Mouse (Mus musculus): ENCODE measurements around the gene Bmpr1a. TPM values are rescaled to one million over a fixed set of nuclear protein-coding genes. Genes with fewer than 3 reads are reported as not detected.
"Not testable (repeated sequence)": the region's sequence is repeated elsewhere in the genome, so short reads cannot be mapped to it uniquely, and the experiment has no call there.

The Bmpr1a gene
- total RNA-seq, 1 experiment from 2014 or later, result 53.5 TPM

DNA sequence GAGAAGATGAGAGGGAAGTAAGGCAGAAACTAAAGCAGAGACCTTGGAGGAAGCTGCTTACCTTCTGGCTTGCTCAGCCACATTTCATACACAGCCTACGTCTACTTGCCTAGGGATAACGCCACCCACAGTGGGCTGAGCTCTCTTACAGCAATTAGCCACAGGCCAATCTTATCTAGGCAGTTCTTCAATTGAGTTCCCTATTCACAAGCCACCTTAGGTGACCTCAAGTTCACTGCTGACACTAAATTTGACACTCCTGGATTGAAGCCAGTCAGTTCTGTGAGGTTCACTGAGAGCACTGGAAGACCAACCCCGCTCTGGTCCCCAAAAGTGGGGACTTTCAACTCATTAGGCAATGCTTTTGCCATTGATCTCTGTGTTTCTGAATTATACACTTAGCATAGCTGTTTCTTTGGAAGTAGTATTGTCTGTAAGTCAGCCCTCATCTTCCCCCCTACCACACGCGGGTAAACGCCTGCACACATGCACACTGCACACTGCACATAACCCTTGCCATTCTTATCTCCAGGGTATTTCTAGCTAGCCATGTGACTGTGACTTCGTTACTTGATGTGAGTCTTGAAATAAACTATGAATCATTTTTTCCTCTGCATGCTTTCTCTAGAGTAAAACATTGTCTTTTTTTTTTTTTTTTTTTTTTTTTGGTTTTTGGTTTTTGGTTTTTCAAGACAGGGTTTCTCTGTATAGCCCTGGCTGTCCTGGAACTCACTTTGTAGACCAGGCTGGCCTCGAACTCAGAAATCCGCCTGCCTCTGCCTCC, 120.0 kb downstream of the Bmpr1a start:
- no peak for DNase-seq

- peak; percentile 74 for DNase-seq
Measured at GRCm38 (mm10) chr14:34378560-34379331, 124.4 kb downstream of the Bmpr1a start.

GRCm38 (mm10) chr14:34377121-34377520, 126.0 kb downstream of the Bmpr1a start:
- DNase-seq, result peak; percentile 27

DNA sequence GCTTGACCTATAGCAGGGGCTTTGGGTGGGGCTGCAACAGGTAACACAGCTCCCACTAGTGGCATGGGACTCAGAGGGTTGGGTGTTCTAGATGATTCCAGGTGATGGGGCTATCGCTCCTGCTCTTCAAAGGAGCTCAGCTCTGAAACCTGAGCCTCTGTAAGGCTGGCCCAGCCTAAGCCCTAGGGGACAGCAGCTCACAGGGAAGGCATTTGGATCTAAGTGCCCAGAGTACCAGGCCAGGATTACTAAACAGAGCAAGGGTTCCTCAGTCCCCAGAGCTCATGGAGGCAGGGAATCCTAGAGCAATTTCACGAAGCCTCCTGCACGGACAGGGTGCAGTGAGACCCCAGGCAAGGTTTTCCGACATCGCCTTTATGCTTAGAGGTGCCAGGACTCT, 127.2 kb downstream of the Bmpr1a start:
- peak; percentile 57 for DNase-seq

DNA sequence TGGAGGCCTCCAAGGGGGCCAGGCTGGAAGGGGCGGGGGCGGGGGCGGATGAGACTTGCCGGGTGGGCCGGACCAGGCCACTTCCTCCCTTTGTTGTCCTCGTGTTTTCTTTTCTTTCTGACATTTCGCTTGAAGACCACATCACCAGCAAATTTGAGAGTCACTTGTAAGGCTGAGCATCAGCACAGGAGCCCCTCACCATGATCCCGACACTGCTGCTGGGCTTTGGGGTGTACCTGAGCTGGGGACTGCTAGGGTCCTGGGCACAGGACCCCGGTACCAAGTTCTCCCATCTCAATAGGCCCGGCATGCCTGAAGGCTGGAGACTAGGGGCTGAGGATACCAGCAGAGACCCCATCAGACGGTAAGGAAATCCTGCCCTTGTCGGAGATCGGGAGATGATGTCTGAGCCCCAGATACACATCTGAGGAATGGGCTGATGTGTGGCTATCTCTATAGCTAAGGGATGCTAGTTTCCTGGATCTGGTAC, 127.7 kb downstream of the Bmpr1a start, which contains the start of gene Mmrn2:
Gene Mmrn2, plus strand, starts transcription at position 51 of the 490 bp plus-strand sequence.
- no peak for DNase-seq

GRCm38 (mm10) chr14:34374577-34374976, 128.6 kb downstream of the Bmpr1a start, which contains the start of gene Sncg:
Sncg (minus strand) TSS chr14:34374789.
- DNase-seq, result peak; percentile 68

- DNase-seq, result no peak
Measured at GRCm38 (mm10) chr14:34373581-34373980, 129.6 kb downstream of the Bmpr1a start.

DNA sequence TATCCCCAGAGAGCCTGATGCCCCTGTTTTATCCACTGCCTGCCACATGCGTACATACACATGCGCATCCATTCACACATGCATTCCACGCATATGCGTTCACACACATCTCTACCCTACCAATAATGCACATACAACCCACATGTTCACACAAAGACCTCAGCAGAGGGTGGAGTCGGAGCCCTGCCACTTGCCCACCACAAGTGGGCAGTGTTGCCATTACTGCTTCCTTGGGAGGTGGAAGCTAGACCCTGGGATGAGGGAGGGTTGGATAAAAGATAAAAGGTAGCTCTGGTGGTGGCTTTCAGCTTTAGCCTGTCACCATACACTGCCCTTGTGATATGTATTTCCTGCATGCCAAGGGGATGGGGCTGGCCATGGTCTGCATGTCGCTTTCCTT, 130.5 kb downstream of the Bmpr1a start:
- peak; percentile 81 for DNase-seq

- no peak for DNase-seq
Measured at GRCm38 (mm10) chr14:34371763-34372162, 131.4 kb downstream of the Bmpr1a start.

DNA sequence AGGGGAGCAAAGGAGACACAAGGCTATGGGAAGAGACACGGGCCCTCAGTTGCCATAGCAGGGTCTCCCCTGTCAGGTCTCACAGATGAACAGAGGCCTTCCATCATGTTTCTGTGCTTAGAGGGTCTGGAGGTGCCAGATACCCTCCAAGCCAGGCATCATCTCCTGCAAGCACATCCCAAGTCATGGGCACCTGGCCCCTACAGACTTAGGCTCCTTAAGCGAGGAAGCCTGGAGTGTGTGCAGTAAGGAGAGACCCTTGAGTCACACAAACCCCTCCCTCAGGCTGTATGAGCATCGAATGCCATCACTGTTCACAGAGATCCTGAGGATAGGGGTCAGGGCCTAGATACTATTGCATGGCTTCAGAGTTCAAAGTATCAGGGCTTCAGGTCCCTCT, 132.2 kb downstream of the Bmpr1a start:
- no peak for DNase-seq

DNA sequence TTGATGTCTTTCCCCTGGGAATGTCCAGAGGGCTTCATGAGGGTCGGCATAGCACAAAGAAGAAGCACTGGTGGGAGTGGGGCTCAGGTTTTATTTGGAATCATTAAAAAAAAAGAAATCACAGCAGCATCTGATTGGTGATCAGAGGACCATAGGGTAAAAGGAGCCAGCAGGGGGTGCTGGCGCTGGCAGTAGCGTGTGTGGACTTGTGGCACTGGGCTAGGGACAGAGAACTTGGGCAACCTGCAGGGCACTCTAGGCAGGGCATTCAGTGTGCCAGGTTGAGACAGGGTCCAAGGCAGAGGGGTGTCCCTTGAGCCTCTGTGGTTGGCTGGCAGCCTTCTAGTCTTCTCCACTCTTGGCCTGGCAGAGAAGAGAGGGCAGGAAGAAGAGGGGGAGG, 132.9 kb downstream of the Bmpr1a start:
- peak; percentile 43 for DNase-seq

DNA sequence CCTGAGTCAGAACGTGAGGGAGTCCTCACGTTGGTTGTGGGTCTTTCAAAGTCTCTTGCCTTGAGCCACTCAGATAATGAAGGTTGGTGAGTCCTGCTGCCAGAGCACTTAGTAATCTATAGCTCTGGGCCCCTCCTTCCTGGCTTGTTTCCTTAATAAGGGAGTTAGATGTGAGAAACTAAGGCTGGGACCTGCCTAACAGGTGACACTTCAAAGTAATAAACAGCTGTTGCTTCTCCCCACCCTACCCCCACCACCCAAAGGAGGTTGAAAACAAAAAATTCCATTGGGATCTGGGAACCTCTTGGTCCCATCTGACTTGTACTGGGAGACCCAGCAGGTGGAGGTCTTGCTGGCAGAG, 138.0 kb downstream of the Bmpr1a start:
- DNase-seq, result no peak

DNA sequence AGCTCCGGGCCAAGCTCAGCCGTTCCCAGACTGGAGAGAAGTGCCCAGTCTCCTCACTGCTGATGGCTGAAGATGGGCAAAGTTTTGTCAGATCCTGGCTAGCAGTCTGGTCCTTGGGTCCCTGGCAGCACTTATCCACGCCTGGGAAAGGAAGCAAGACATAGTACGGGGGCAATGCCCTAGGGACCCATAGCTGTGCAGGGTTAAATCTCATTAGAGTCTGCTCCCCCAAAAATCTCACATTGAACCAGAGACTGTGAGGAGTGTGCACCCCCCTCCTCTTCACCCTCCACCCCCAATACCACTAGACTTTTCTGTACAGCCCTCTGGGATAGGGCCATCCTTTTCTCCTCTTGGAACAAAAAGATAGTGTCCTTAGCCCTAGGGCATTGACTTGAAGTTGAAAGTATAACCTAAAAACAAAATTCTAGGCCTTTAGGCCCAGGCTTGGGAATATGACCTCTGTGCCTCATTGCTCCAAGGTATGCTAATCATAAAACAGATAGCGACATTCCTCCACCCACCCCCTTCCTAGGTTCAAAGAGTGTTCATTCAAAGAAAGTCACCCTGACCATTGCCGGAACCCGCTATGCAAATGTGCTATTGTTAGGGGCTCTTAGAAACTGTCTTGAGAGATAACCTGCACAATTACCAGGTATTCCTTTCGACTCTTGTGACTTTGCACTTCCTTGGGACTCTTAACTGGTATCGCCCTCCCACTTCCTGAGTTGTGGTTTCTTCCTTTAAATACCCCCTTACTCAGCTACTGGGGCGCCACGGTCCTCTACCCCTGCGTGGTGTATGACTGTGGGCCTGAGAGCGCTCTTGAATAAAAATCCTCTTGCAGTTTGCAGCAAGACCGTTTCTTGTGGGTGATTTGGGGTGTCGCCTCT, 138.6 kb downstream of the Bmpr1a start:
- DNase-seq, result not testable (repeated sequence)

GRCm38 (mm10) chr14:34363490-34364253, 139.5 kb downstream of the Bmpr1a start:
- DNase-seq, result peak; percentile 91

GRCm38 (mm10) chr14:34362726-34363445, 140.3 kb downstream of the Bmpr1a start:
- DNase-seq, result peak; percentile 85

DNA sequence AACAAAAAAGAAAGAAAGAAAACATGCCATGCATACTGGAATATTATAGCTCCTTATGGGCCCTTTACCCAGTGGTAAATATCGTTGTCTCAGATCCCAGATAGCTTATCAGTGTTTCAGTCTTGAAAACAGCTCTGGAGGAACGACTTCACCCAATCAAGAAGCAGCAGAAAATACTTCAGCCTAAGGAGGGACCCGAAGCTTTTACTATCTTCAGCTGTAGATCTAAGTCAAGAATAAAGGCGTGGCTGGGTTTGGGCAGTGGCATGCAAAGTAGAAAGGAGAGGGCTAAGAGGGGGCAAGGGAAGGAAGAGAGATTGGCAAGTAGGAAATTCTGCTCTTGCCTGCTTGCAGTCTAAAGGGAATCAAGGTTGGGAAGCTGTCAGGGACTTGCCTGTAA, 141.0 kb downstream of the Bmpr1a start:
- no peak for DNase-seq
